Mouse (Mus musculus) embryo, embryonic 9.5 days (tissue): ENCODE measurements at regions not wholly inside any gene's neighbourhood (a gene's known extent, or its start where the extent isn't known, plus 50 kb on each side); places are given as distances from the start of the nearest gene placed in this dataset.

Source experiments
- DNase-seq: peaks from one replicate; pipeline ENCODE4 v3.0.0-alpha.2; 2017; ENCODE audit errors: extremely low spot score

- DNase-seq: no peak
These were observed 85.8 kb upstream of the Gria1 start for GRCm38 (mm10) chr11:56925368-56925896.

DNA sequence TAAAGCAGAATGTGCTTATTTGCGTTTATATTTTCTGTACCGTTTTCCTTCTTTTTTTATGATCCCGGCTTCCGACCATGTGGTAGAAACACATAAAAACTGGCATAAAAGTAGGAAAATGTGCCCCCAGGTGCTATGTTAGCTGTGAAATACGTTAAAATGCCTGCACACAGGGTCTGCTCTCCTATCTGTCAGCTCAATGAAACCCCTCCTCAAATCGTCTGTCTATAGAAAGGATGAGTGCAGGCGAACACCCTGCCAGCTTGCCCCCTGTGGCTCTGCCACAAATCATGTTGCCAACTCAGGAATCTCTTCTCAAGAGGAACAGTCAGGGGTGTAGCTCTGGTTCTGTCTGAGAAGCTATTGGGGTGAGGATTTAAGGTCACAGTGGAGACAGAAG lies 78.4 kb upstream of the Gria1 start:
- no peak for DNase-seq

DNA sequence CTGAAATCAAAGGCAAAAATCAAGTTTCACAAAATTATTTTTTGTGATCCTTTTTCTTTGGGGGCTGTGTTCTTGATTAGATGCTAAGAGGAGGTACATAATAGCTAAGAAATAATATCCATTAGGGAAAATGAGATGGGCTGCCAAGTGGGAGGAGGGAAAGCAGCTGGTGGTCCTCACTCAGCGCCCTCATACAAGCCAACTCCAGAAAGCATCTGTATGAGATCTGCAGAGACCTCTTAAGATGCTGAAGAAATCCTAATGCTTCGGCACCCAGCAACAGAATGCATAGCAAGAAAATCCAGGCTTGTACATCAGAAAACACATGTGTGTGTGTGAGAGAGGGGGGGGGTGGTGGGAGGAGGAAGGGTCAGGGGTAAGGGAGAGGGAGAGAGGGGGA lies 58.8 kb upstream of the Gria1 start:
- no peak for DNase-seq

DNA sequence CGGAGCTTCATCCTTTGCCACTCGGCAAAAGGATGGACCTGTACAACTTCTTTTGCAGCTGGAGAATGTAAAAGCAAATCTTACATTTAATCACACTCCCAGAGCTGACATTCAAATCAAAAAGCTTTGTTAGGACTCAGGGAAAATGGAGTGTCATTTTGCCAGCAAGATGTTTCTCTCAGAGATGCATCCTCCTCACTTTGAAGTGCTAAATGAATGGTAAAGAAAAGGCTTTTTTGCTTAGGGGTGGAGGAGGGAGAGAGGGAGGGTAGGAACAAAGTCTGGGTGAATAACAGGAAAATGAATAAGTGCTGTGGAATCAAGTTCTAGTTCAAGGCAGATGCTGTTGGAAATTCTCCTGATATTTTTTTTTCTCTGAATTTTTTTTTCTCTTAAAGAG lies 53.4 kb upstream of the Gria1 start:
- DNase-seq: no peak
